Mouse (Mus musculus) erythroblast, embryonic 14.5 days (primary cell): ENCODE measurements around the gene Rab23.

ENCODE experiments used
- GATA1 ChIP-seq: IDR thresholded peaks from 2 replicates; pipeline ENCODE4 v1.6.1; 2012; ENCODE audit warnings: low read length, inconsistent platforms, mixed read lengths
- TAL1 ChIP-seq: IDR thresholded peaks from 3 replicates; pipeline ENCODE4 v1.6.1; 2012; ENCODE audit warnings: low read length, inconsistent platforms, mixed read lengths

DNA sequence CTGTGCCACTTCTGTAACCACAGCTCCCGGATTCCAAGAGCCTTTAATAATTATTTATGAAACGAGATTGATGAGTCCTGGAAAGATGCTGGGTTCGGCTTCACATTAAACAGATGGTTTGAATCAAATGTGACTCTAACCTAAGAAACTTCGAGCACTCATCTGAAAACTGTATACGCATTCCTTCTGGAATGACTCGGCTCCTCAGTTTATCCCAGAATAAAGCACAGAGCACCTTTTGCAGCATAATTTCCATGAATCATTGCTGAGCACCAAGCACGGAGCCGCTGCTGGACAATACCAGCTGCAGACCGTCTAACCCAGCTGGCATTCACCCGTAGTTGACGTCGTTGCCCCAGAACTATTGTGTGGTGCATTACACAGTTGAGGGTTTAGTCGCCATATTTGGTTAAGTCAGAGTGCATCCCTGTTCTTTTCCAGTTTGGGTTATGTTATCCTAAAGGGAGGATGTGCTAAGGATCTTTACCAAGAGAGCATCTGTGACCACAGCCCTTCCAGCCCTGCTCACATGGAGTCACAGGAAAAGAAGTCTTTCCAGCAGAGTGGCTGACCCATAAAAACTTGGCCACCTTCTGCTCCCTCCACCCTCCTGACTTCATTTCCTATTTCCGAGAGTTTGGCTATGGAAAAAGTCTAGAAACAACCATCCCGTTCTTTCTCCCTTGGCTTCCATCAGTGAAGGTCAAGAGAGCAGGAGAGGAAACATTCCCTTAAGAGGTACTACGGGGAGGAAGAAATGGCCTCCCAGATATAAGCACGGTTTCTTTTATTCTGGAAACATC lies 46.3 kb upstream of the Rab23 start:
- TF ChIP-seq TAL1 (no peak), GATA1 (no peak)
